Mouse (Mus musculus): ENCODE data around the gene Stub1.
"Not testable (repeated sequence)": the region's sequence is repeated elsewhere in the genome, so short reads cannot be mapped to it uniquely, and the experiment has no call there.

Gene Stub1

DNA sequence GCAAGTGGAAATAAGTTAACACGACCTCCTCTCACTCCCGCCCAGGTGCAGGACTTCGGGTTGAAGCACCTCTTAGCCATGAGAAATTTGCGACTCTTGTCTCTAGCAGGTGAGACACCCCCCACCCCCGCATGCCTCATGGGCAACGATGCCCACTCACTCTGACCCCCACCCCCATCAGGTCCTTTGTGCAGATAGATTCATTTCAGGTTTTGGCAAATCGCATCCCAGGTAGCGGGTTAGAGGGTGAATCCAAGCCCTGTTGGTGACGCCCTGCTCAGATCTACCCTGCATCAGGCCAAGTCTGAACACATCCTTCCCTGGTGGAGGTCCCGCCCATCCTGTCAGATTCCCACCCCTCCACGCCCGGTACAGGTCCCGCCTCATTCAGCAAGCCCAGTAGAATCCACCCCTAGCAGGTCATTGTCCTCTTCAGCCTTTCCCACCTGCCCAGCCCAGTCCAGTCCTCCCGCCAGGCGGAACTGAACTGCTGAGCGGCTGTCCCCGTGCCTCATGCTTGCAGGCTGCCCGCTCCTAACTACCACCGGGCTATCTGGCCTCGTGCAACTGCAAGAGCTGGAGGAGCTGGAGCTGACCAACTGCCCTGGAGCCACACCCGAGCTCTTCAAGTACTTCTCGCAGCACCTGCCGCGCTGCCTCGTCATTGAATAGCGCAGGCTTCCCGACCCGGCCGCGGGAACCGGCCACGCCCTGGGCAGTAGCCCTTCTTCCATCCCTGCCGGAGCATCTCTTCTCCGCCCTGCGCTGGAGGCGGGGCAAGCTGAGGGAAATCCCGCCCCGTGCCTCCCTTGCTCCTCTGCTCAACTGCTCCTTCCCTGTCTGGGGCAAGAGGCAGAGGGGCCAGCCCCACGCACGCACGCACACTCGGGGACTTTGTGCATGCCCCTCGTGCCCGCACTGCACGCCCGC lies 14.1 kb downstream of the Stub1 start:
- peak; percentile 46 for DNase-seq

DNA sequence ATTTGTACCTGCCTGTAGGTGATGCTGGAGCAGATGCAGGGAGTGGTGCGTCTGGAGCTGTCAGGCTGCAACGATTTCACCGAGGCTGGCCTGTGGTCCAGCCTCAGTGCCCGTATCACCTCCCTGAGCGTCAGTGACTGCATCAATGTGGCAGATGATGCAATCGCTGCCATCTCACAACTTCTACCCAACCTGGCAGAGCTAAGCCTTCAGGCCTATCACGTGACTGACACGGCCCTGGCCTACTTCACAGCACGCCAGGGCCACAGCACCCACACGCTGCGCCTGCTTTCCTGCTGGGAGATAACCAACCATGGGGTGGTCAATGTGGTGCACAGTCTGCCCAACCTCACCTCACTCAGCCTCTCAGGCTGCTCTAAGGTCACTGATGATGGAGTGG lies 15.5 kb downstream of the Stub1 start:
- no peak for DNase-seq

DNA sequence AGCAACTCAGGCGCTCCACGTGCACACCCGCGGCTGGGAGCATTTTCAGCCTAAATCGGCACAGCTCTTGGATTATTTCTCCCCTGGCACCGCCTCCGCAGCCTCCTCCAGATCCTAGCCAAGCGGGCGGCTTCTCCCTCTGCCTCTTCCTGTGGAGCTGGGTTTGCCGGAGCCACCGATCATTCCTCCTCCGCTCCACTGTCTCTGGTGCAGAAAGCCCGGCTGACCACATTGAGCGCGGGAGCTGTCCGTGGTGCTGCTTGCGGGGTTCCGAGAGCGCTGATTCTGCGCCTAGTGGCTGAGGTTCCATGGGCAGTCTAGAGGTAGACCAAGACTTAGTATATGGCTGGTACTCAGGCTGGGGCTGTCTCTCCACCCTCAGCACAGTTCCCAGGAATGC lies 19.7 kb downstream of the Stub1 start:
- DNase-seq, result peak; percentile 91

DNA sequence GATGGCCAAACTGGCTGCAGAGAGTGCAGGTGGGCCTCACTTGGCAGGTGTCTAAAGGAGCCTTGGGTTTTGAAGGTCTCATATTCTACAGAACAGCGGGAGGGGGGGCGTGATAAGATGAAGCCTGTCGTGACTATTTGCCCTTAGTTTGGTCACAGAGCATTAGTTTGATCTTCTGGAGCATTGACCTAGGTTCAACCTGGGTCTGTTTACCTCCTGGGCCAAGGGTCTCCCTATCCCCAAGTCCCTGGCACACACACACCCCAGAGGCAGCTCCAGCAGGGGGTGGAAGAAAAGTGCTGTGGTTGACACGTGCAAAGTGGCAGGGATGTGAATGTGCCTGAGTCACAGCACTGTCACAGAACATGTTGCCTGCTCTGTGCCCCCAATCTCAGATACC lies 22.3 kb downstream of the Stub1 start:
- no peak for DNase-seq

DNA sequence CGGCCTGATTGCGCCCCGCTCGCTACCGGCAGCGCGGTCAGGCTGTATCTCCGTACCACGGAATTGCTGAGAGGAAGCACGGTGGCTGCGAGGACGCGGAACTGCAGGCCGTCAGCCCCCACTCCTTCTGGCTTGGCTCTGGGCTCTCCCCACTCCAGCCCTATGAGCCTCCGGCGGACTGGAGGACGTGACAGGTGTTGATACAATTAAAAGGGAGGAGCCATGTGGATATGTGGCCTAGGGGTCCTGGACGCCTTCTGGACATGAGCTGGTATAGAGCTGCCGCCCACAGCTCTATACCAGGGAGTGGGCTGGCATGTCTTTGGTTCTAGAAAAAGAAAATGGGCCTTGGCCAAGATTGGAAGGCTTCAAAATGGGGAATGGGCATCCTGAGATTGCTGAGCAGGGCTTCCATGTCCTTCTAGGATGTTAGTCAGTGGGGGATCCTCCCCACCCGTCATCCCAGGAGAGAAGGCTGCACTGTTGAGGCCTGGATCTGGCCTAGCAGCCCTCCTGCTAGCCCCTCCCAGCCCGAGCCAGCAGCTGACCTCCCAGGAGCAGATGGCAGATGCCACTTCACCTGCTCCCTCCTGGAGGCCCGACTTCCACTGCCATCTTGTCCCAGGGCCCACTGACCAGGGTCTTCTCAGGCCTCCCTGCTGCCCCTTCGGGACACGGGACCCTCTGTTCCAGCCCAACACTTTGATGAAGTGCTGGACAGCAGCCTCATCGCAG lies 23.4 kb downstream of the Stub1 start:
- no peak for DNase-seq

DNA sequence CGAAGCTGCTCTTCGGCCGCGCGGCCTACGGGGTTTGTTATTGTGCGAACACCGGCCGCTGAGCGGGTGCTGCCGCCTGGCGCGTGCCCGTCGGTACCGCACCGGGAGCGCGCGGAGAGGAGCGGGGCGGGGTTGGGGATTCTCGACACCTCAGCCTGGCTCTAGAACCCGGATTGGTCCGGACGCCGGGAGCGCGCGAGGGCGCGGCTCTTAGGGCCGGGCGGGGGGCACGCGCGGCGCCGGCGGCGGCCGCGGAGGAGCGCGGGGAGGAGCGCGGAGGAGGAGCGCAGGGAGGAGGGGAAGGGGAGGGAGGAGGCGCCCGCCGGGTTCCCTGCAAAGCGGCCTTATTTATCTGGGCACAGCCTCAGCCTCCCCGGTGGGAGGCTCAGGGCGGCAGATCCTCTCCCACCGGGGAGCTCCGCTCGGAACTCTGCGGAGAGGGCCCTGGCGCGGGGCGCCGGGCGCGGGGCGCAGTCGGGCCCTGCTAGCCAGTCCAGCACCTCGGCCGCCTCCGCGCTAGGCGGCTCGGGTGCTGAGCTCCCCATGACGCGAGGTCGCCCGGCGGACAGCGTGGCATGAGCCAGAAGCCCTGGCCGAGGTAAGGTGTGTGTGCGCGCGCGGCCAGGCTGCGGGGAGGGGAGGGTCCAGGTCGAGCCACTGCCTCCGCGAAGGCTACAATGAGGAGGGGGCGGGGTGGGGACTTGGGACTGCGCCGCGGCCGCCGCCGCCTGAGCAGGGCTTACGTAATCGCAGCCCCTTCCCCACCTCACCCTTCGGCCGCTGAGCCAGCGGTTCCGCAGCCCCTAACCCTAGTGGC lies 24.2 kb downstream of the Stub1 start, which contains the start of gene Fbxl16:
Gene Fbxl16 (plus strand): TSS at position 297 of the 817 bp plus-strand sequence.
- DNase-seq, result peak; percentile 94

DNA sequence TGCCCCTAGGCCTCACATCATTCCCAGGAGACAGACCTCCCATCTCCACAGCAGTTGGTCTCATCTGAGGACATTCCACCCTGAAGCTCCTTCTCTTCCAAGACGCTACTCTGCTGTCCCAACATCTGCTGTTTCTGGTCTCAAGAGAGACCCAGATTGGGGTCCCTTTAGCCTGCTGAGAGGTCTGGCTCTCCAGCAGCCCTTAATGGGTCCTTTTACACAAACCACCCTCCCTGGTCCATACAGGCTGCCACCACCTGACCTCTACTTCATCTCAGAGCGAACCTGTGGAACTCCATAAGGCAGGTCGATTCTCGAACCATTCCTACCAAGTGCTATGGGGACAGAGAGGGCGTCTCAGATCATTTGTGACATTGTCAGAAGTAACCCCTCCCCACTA lies 25.2 kb downstream of the Stub1 start:
- DNase-seq, result no peak

DNA sequence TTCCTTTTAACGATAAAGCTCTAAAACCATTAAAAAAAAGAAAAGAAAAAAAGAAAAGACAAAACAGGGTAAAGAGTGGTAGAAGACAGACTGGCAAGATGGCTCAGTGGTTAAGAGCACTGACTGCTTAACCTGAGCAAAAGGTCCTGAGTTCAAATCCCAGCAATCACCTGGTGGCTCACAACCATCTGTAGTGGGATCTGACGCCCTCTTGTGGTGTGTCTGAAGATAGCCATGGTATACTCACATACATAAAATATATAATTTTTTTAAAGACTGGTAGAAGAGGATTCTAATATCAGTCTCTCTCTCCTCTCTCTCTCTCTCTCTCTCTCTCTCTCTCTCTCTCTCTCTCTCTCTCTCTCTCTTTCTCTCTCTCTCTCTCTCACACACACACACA lies 25.8 kb downstream of the Stub1 start:
- not testable (repeated sequence) for DNase-seq

DNA sequence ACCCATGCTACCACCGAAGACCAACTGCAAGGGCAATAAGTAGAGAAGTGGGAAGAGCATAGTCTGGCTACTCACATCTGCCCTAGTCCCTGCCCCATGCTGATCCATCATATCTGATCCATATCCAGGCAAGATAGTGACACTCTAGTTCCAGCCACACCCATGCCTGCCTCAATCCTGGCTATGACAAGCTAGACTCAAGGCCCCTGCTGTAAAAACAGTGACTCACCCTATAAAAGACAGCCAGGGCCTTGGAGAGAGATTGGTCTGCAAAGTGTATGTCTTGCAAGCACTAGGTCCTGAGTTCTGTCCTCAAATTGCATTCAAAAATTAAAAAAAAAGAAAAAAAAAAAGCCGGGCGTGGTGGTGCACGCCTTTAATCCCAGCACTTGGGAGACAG lies 26.7 kb downstream of the Stub1 start:
- DNase-seq, result no peak

DNA sequence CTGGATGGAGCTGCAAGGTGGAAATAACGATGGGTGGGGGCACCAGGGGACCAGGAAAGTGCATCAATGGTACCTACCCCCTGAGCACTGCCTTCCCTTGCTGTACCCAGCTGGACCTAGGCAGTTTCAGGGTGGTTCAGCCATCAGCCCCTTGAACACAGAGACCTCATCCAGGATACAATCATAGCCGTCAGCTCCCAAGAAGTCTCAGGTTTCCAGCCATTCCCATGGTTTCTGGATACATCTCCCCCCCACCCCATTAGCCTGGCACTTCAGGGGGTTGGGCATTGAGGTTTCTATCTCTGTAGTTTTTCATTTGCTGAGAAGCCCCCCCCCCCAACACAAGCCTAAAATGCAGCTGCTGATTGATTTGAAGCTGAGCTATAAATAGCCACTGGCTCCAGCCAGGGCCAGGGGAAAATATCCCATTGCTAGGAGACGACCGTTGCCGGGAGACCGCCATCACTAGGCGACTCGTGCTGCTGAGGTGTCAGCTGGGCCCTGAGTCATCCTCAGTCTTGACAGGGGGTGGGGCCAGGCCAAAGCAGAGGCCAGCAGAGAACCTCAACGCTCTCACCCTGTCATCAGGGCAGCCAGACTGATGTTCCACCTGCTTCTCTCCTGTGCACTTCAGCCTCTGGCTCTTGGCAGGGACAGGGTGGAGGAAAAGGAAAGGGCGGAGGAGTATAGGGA lies 30.2 kb downstream of the Stub1 start:
- DNase-seq, result peak; percentile 88

DNA sequence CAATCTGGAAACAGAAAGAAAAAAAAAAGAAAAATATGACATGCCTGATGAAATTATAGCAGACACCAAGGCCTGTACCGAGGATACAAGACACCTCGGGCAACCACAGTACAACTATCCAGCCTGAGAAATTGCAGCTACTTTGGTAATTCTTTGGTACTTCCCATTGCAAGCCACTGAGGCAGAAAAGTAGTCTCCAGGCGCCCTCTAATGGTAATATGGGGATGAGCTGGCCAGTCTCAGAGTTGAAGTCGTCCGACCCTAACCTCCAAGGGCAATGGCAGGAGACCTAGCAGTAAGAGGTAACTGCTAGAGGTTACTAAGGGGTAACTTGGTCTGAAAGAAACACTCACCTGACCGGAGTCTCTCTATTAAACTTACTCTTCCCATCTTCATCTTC lies 32.2 kb downstream of the Stub1 start:
- DNase-seq, result peak; percentile 85

DNA sequence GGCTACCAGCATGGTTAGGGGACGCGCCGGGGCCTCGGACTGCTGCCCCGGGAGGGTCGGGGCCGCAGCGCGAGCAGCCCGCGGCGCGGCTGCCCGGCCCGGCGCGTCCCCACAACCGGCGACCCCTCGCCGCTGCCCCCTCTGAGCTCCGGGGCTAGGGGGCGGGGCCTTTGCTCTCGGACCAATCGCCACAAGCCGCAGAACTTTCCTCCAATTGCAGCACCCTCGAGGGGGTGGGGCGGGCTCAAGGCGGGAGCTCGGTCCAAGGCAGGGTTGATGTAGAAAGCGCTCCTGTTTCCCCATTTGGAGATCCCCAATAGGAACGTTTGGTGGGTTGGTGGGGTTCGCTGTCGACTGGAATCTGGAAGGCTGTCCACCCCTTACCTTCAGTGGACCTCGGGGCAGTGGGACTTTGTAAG lies 36.2 kb downstream of the Stub1 start, which contains the start of gene Metrn:
Gene Metrn (minus strand): TSS at position 186 of the 419 bp plus-strand sequence.
- DNase-seq, result peak; percentile 97

DNA sequence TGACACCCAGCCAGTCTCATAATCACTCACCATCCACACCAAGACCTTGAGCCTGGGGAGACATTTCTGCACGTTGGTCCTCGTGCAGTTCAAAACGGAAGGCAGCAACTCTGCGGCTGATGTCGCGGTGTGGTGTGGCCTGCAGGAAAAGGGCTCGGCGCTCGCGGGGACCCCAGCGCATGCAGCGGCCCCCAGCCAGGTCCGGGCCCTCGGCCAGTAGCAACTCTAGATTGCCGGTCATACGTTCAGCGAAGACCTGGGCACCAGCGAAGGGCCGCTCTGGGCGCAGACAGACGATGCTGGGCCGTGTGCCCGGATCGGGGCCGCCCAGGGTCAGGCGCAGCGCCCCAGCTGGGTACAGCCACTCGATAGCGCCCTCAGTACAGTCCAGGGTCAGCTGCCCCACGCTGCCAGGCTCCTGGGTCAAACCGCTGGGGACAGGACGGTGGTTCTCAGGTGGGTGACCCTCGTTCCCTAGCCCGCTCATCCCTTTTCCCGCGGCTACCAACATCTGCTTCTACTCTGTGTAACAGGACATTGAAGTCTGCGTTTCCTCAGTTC lies 36.9 kb downstream of the Stub1 start:
- DNase-seq, result no peak

DNA sequence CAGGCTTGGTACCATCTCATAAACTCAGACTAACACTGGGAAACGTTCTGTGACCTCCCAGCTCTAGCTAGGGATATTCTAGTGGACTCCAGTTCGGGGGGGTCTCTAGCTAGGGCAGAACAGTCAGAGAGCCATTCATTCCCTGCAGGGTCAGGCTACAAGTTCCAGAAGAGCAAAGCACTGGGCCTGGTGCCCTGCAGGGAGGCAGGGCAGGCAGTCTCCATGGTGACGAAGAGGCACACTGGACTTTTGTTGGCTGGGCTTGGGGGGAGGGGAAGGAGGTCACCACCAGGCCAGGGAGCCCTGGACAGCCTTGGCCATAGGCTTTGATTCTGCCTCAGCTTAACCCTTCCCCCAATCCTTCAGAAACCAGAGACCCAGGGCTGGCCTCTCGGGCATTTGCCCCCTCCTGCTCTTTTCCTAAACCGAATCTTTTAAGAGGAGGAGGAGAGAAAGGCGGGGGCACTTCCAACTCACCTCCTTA lies 37.6 kb downstream of the Stub1 start, which contains the start of gene AC134908.4:
Gene AC134908.4 (minus strand): TSS at position 51 of the 484 bp plus-strand sequence.
- DNase-seq, result peak; percentile 90

DNA sequence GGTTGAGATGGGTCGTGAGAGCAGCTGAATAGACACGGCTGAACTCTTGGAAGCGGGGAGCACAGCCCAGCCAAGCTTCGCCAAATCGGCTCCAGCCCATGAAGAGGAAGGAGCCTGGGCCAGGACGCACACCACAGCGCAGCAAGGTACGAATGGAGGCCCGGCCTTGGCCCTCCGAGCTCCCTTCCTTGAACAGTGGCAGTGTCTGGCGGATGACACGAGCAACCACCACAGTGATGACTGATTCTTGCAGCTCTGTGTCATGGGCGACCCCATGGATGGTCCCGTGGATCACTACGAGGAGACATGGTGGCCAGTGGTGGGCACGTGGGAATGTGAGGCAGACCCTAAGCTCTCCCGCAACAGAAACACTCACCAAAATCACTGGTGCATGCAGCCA lies 38.2 kb downstream of the Stub1 start:
- DNase-seq, result no peak

DNA sequence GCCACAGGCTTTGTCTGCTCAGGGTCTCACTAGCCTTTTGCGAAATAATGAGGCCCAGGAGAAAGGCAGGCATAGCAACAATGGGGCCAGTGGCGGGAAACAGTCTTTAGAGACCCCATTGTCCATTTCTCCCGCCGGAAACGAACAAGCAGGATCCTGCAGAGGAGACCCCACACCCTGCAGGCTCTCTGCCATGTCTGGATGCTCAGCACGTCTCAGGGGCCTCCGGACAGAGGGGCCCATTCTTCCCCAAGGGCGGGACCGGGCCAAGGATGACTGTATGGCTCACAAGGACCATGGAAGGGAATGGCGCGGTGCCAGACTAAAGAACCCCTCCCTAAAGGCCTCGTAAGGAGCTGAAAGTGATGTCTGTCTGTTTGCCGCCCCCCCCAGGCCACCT lies 39.0 kb downstream of the Stub1 start:
- DNase-seq, result peak; percentile 64

DNA sequence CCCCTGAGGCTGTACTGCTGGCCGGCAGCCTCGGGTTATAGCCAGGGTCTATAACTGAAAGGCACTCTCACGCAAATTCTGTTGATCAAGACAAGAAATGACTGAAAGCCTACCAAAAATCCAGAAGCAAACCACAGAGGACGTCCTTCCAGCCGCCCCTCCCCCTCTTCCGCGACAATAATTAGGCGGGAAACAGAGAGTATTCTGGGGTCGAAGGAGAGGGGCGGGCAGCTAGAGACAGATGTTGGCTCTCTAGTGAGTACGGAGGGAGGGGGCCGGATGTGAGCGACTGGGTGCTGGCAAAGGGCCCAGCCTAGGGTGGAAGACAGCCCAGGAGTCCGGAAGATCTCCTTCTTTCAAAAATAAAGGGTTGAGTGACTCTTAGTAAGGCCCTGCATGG lies 40.6 kb downstream of the Stub1 start, which contains the start of gene Fam173a:
Gene Fam173a (minus strand): TSS at position 287 of the 400 bp plus-strand sequence.
- DNase-seq, result peak; percentile 82

DNA sequence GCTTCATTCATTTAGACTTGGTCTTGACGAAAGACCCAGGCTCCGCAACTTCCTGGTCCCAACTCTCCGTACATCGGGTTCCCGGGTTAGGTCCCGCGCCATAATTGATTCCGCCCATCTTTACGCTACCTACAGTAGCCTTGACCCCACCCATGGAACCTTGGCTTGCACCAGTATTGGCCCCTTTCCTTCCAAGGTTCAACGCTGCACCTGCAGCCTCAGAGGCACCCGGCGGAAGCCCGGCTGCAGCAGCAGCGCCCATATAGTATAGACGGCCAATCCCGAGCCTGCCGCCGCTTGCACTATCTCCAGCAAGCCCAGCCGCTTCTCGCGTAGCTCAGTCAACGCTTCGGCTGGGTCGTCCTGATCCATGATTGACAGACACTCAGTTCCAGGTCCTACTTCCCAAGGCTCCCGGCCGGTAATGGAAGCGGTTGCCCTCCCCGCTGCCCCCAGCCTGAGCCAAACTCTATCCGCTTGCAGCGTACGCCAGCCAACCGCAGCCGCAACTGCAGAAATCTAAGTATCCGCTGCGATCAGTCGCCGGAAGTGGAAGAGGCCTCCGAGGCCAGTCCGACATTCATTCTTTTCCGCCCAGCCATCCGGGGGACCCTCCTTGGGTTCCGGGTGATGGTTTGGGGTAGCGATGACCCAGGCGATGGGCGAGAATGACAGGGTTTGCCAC lies 41.2 kb downstream of the Stub1 start:
- peak; percentile 89 for DNase-seq

DNA sequence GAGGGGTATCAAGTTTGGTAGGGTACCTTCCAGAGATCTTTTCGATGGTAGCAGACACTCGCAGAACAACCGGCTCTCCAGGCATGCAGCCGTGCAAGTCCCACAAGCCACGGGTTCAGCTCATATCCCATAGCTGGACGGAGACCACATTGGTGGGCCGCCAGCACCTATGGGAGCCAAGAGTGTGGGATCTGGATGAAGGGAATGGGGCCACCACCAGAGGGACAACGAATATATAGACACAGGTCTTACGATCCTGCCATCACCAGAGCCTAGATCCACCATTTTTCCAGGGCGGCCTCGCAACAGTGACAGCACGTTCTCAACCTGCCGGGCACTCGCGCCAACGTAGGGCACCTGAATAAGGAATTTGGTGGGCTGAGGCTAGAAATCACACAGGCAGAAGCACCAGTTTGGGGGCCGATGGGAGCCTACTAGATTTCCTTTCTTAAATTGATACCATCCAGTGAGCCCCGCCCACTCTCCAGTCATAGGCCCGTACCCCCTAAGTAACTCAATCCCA lies 41.8 kb downstream of the Stub1 start:
- DNase-seq, result no peak

DNA sequence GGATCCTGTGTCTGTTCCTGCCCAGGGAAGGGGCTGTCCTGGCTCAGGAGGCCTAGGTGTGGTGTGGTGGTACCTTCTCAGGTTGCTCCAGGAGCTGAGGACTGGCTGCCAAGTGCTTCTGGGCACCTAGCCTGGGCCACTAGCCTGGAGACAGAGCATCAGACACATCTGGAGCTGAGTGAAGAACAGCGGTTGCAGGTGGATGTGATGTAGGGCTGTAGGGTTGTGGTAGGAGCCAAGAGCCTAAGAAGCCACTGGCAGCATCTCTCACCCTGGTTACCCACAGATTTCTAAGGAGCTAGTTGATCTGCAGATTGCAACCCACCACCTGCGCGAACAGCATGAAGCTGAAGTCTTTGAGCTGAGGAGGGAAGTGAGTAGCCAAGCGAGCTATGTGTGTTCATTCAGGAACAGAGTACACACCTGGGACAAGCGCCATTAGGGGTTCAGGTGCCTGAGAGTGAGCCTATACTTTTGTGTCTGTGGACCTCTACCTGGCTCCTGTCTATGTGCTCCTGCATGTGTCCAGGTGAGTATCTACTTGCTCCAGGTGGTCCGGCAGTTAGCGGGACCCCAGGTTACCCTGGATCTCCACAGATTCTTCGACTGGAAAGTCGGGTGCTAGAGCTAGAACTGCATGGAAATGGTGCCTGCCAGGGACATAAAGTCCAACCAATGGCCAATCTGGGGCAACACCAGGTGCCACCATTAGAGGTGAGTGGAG lies 46.3 kb downstream of the Stub1 start:
- no peak for DNase-seq

Data from embryo, embryonic 11 days (tissue).